Mouse (Mus musculus): ENCODE measurements at regions not wholly inside any gene's neighbourhood (a gene's known extent, or its start where the extent isn't known, plus 50 kb on each side); places are given as distances from the start of the nearest gene placed in this dataset.

- ATAC-seq (peak; percentile 88), DNase-seq (ENCODE audit: low spot score) (peak; percentile 80)
- no peak overlapping the region for H3K9ac ChIP-seq (ENCODE audit: low read length)
- H3K27ac ChIP-seq (ENCODE audit: low read depth, low read length) = no peak overlapping the region
- no peaks in the 10 kb centered on the region for H3K27me3 ChIP-seq (replicated peaks; ENCODE audit: control insufficient read depth, insufficient read depth, low read length)
- no peaks in the 10 kb centered on the region for H3K4me1 ChIP-seq (ENCODE audit: control insufficient read depth, insufficient read depth, low read length)
- no peaks in the 10 kb centered on the region for H3K36me3 ChIP-seq (ENCODE audit: control insufficient read depth, insufficient read depth, low read length)
- no peak overlapping the region for H3K4me3 ChIP-seq (ENCODE audit: low read depth, low read length)
- H3K9me3 ChIP-seq (replicated peaks; ENCODE audit: control insufficient read depth, low read length) = no peaks in the 10 kb centered on the region
- no peak overlapping the region for H3K4me2 ChIP-seq (ENCODE audit: low read length)
- 15% methylated on average over 6 of the region's 6 CpGs for WGBS
Measured at GRCm38 (mm10) chr2:117928062-117928461, 183.6 kb upstream of the Thbs1 start.

- ATAC-seq (no peak), DNase-seq (ENCODE audit: low spot score) (no peak)
- Histone ChIP-seq H3K9me3 (replicated peaks; ENCODE audit: control insufficient read depth, low read length) (no peaks in the 10 kb centered on the region), H3K27ac (ENCODE audit: low read depth, low read length) (no peak overlapping the region), H3K4me1 (ENCODE audit: control insufficient read depth, insufficient read depth, low read length) (no peaks in the 10 kb centered on the region), H3K4me3 (ENCODE audit: low read depth, low read length) (no peak overlapping the region), H3K27me3 (replicated peaks; ENCODE audit: control insufficient read depth, insufficient read depth, low read length) (no peaks in the 10 kb centered on the region), H3K9ac (ENCODE audit: low read length) (no peak overlapping the region), H3K4me2 (ENCODE audit: low read length) (no peak overlapping the region), H3K36me3 (ENCODE audit: control insufficient read depth, insufficient read depth, low read length) (no peaks in the 10 kb centered on the region)
- WGBS = 65% methylated on average over 1 of the region's 1 CpGs
Measured at GRCm38 (mm10) chr2:117929586-117929985, 182.1 kb upstream of the Thbs1 start.

DNA sequence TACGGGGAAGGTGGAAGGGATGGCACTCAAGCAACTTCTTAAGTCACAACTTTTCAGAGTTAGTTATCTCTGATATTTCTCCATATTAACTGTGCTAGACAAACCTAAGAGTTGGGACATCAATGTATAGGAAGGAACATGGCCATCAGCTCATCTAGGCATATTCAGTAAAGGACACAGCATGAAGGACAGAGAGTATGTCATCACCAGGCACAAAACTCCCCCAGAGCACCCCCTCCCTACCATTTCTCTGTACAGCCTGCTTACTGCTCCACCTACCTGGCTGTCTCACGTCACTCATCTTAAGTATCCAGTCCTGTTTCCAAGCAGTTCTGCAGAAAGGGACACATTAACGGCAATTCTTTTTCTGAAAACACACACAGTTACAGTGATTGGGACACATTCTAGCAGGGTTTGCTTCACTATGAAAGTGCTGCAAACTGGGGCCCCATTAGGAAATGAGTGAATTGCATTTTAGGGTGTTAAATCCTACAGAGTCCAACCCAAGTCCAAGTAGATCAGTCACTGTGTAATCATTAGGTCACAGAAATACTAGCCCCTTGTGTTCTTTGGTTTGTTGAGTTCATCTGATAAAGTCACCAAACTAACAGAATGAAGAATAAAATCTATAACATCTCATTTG, 180.7 kb upstream of the Thbs1 start:
- H3K9me3 ChIP-seq (replicated peaks; ENCODE audit: control insufficient read depth, low read length) = no peaks in the 10 kb centered on the region
- no peak overlapping the region for H3K9ac ChIP-seq (ENCODE audit: low read length)
- no peaks in the 10 kb centered on the region for H3K36me3 ChIP-seq (ENCODE audit: control insufficient read depth, insufficient read depth, low read length)
- H3K27ac ChIP-seq (ENCODE audit: low read depth, low read length) = no peak overlapping the region
- ATAC-seq (no peak), DNase-seq (ENCODE audit: low spot score) (no peak)
- no peaks in the 10 kb centered on the region for H3K27me3 ChIP-seq (replicated peaks; ENCODE audit: control insufficient read depth, insufficient read depth, low read length)
- no peak overlapping the region for H3K4me2 ChIP-seq (ENCODE audit: low read length)
- H3K4me1 ChIP-seq (ENCODE audit: control insufficient read depth, insufficient read depth, low read length) = no peaks in the 10 kb centered on the region
- WGBS = 89% methylated on average over 3 of the region's 3 CpGs
- no peak overlapping the region for H3K4me3 ChIP-seq (ENCODE audit: low read depth, low read length)

GRCm38 (mm10) chr2:117936590-117936989, 175.1 kb upstream of the Thbs1 start:
- DNase-seq (ENCODE audit: low spot score) = no peak
- 90% methylated on average over 6 of the region's 6 CpGs for WGBS
- H3K4me3 ChIP-seq (ENCODE audit: low read depth, low read length) = no peak overlapping the region
- H3K4me1 ChIP-seq (ENCODE audit: control insufficient read depth, insufficient read depth, low read length) = 0 out of 2 replicates have a peak, but pooled peaks cover 4% of the 10 kb centered on the region
- no peak for ATAC-seq
- no peak overlapping the region for H3K9ac ChIP-seq (ENCODE audit: low read length)
- no peaks in the 10 kb centered on the region for H3K36me3 ChIP-seq (ENCODE audit: control insufficient read depth, insufficient read depth, low read length)
- H3K27me3 ChIP-seq (replicated peaks; ENCODE audit: control insufficient read depth, insufficient read depth, low read length) = no peaks in the 10 kb centered on the region
- H3K9me3 ChIP-seq (replicated peaks; ENCODE audit: control insufficient read depth, low read length) = no peaks in the 10 kb centered on the region
- H3K4me2 ChIP-seq (ENCODE audit: low read length) = no peak overlapping the region
- no peak overlapping the region for H3K27ac ChIP-seq (ENCODE audit: low read depth, low read length)

DNA sequence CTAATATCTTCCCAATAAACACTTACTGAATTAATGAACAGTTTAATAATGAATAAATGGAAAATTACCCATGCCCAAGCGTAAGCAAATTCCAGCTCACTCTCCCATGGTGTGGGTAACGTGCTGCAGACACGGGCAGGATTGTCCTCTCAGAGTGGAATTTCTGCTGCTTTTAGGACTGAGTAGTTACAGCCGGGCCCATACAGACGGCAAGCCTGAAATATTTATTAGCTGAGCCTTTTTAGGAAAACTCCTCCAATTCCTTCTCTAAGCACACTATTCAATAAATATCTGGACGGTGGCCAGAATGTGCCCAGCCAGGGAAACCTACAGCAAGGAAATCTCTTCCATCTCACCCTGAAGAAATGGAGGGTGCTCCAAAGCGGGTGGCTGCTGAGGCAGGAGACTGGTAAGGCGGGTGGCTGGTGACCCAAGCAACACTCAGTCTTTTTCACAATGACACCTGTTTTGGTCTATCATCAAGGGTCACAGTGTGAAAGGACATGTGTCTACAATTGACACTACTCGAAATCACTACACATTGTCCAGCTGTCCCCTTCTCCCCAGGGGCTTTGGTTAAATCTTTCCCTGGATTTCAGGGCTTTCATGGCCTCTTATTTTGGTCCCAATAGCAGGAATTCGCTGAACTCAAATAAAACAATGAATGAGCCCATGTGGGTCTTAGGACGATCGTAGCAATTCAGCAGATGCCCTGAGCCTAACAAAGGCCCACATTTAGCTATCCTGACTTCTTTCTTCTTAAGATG, 173.2 kb upstream of the Thbs1 start:
- WGBS = 22% methylated on average over 12 of the region's 12 CpGs
- Histone ChIP-seq H3K27me3 (replicated peaks; ENCODE audit: control insufficient read depth, insufficient read depth, low read length) (no peaks in the 10 kb centered on the region), H3K4me2 (ENCODE audit: low read length) (no peak overlapping the region), H3K4me3 (ENCODE audit: low read depth, low read length) (no peak overlapping the region), H3K27ac (ENCODE audit: low read depth, low read length) (no peak overlapping the region), H3K9me3 (replicated peaks; ENCODE audit: control insufficient read depth, low read length) (no peaks in the 10 kb centered on the region), H3K9ac (ENCODE audit: low read length) (no peak overlapping the region), H3K36me3 (ENCODE audit: control insufficient read depth, insufficient read depth, low read length) (no peaks in the 10 kb centered on the region), H3K4me1 (ENCODE audit: control insufficient read depth, insufficient read depth, low read length) (0 out of 2 replicates have a peak, but pooled peaks cover 4% of the 10 kb centered on the region)
- ATAC-seq = peak; percentile 76
- DNase-seq (ENCODE audit: low spot score) = peak; percentile 55

DNA sequence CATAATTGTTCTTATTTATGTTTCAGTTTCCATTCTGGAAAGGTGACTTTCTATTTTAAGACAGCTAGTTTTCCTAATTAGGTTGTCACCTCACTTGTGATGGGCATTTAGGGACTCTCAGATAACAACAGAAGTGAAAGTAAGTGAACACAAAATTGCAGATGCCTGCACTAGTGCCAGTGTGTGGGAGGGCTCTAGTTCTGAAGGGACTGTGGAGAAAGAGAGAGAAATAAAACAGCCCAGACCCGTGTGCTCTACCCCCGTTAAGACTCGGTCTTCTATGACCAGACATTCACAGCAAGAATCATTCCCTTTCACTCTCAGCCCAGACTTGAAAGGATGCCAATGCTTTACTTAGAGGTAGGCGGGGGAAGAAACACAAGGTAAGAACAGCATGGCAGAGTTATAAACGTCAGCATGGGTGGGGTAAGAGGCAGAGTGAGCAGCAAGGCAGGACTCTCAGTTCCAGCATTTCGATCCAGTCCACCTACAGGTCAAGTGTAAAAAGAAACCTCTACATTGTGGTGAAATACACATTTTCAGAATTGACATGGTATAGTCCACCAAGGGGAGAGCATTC, 170.1 kb upstream of the Thbs1 start:
- whole genome bisulfite sequencing = 31% methylated on average over 6 of the region's 6 CpGs

GRCm38 (mm10) chr2:117943666-117944065, 168.0 kb upstream of the Thbs1 start:
- no peaks in the 10 kb centered on the region for H3K36me3 ChIP-seq (ENCODE audit: control insufficient read depth, insufficient read depth, low read length)
- ATAC-seq (no peak), DNase-seq (ENCODE audit: low spot score) (peak; percentile 41)
- peaks cover 3% of the 10 kb centered on the region; the same call in 1 of the 2 replicates for H3K4me1 ChIP-seq (ENCODE audit: control insufficient read depth, insufficient read depth, low read length)
- H3K9me3 ChIP-seq (replicated peaks; ENCODE audit: control insufficient read depth, low read length) = no peaks in the 10 kb centered on the region
- WGBS = 28% methylated on average over 5 of the region's 5 CpGs
- no peaks in the 10 kb centered on the region for H3K27me3 ChIP-seq (replicated peaks; ENCODE audit: control insufficient read depth, insufficient read depth, low read length)
- no peak overlapping the region for H3K9ac ChIP-seq (ENCODE audit: low read length)
- H3K4me2 ChIP-seq (ENCODE audit: low read length) = no peak overlapping the region
- H3K4me3 ChIP-seq (ENCODE audit: low read depth, low read length) = no peak overlapping the region
- H3K27ac ChIP-seq (ENCODE audit: low read depth, low read length) = no peak overlapping the region

More for the DNA sequence above, 170.1 kb upstream of the Thbs1 start:
- DNase-seq (ENCODE audit: low spot score) = peak; percentile 44
- H3K4me1 ChIP-seq (ENCODE audit: control insufficient read depth, insufficient read depth, low read length) = peaks cover 7% of the 10 kb centered on the region; the same call in 1 of the 2 replicates
- H3K9me3 ChIP-seq (replicated peaks; ENCODE audit: control insufficient read depth, low read length) = no peaks in the 10 kb centered on the region
- no peak overlapping the region for H3K27ac ChIP-seq (ENCODE audit: low read depth, low read length)
- no peaks in the 10 kb centered on the region for H3K27me3 ChIP-seq (replicated peaks; ENCODE audit: control insufficient read depth, insufficient read depth, low read length)
- H3K4me3 ChIP-seq (ENCODE audit: low read depth, low read length) = no peak overlapping the region
- ATAC-seq = no peak
- H3K9ac ChIP-seq (ENCODE audit: low read length) = no peak overlapping the region
- H3K4me2 ChIP-seq (ENCODE audit: low read length) = no peak overlapping the region
- H3K36me3 ChIP-seq (ENCODE audit: control insufficient read depth, insufficient read depth, low read length) = no peaks in the 10 kb centered on the region

GRCm38 (mm10) chr2:117944325-117944724, 167.4 kb upstream of the Thbs1 start:
- Histone ChIP-seq H3K27me3 (replicated peaks; ENCODE audit: control insufficient read depth, insufficient read depth, low read length) (no peaks in the 10 kb centered on the region), H3K36me3 (ENCODE audit: control insufficient read depth, insufficient read depth, low read length) (no peaks in the 10 kb centered on the region), H3K27ac (ENCODE audit: low read depth, low read length) (no peak overlapping the region), H3K9me3 (replicated peaks; ENCODE audit: control insufficient read depth, low read length) (no peaks in the 10 kb centered on the region), H3K4me3 (ENCODE audit: low read depth, low read length) (no peak overlapping the region), H3K4me2 (ENCODE audit: low read length) (no peak overlapping the region), H3K9ac (ENCODE audit: low read length) (no peak overlapping the region), H3K4me1 (ENCODE audit: control insufficient read depth, insufficient read depth, low read length) (peaks cover 3% of the 10 kb centered on the region; the same call in 1 of the 2 replicates)
- no peak for ATAC-seq
- DNase-seq (ENCODE audit: low spot score) = no peak
- WGBS = 89% methylated on average over 1 of the region's 1 CpGs

GRCm38 (mm10) chr2:117944942-117945341, 166.7 kb upstream of the Thbs1 start:
- H3K4me1 ChIP-seq (ENCODE audit: control insufficient read depth, insufficient read depth, low read length) = peaks cover 3% of the 10 kb centered on the region; the same call in 1 of the 2 replicates
- H3K36me3 ChIP-seq (ENCODE audit: control insufficient read depth, insufficient read depth, low read length) = no peaks in the 10 kb centered on the region
- no peak overlapping the region for H3K9ac ChIP-seq (ENCODE audit: low read length)
- no peak for ATAC-seq
- DNase-seq (ENCODE audit: low spot score) = no peak
- no peak overlapping the region for H3K4me2 ChIP-seq (ENCODE audit: low read length)
- H3K27me3 ChIP-seq (replicated peaks; ENCODE audit: control insufficient read depth, insufficient read depth, low read length) = no peaks in the 10 kb centered on the region
- 87% methylated on average over 2 of the region's 2 CpGs for WGBS
- no peak overlapping the region for H3K27ac ChIP-seq (ENCODE audit: low read depth, low read length)
- H3K9me3 ChIP-seq (replicated peaks; ENCODE audit: control insufficient read depth, low read length) = no peaks in the 10 kb centered on the region
- no peak overlapping the region for H3K4me3 ChIP-seq (ENCODE audit: low read depth, low read length)
